Mouse (Mus musculus) CH12.LX (cell line): ENCODE results near the gene Cit.

Source experiments
- CHD2 ChIP-seq: IDR thresholded peaks from 2 replicates; pipeline ENCODE4 v1.6.1; 2011; ENCODE audit warnings: low read length, improper control_type of control experiment
- CTCF ChIP-seq, 2 experiments: IDR thresholded peaks in 1 of 2; conservative IDR thresholded peaks in 1 of 2; 2 replicates each; pipeline ENCODE4 v1.5.1; 2011 to 2012; ENCODE audit warnings: low read depth in 2 of 2, low read length in 2 of 2, improper control_type of control experiment in 1 of 2, inconsistent platforms in 1 of 2, mild to moderate bottlenecking in 1 of 2, moderate library complexity in 1 of 2
- EP300 ChIP-seq: IDR thresholded peaks from 2 replicates; pipeline ENCODE4 v1.6.1; 2011; ENCODE audit warnings: low read length, improper control_type of control experiment
- ETS1 ChIP-seq: conservative IDR thresholded peaks from 2 replicates; pipeline ENCODE4 v1.6.1; 2012; ENCODE audit warnings: low read depth, mild to moderate bottlenecking, inconsistent platforms, low read length, improper control_type of control experiment, moderate library complexity
- MAFK ChIP-seq: IDR thresholded peaks from 2 replicates; pipeline ENCODE4 v1.6.1; 2011; ENCODE audit warnings: low read length, improper control_type of control experiment; ENCODE audit not compliant: insufficient replicate concordance
- NRF1 ChIP-seq: IDR thresholded peaks from 2 replicates; pipeline ENCODE4 v1.6.1; 2014; ENCODE audit warnings: low read depth, mild to moderate bottlenecking, inconsistent platforms, low read length, improper control_type of control experiment, moderate library complexity
- PAX5 ChIP-seq: IDR thresholded peaks from 2 replicates; pipeline ENCODE4 v1.6.1; 2012; ENCODE audit warnings: low read length, inconsistent platforms, mixed read lengths
- POLR2A ChIP-seq: IDR thresholded peaks from 2 replicates; pipeline ENCODE4 v1.6.1; 2011; ENCODE audit warnings: low read depth, mild to moderate bottlenecking, improper control_type of control experiment, low read length
- POLR2AphosphoS2 ChIP-seq: IDR thresholded peaks from 2 replicates; pipeline ENCODE4 v1.6.1; 2011; ENCODE audit warnings: low read depth, low read length, improper control_type of control experiment
- SMC3 ChIP-seq: IDR thresholded peaks from 2 replicates; pipeline ENCODE4 v1.6.1; 2011; ENCODE audit warnings: low read depth, low read length, improper control_type of control experiment
- USF1 ChIP-seq: IDR thresholded peaks from 2 replicates; pipeline ENCODE4 v1.6.1; 2014; ENCODE audit warnings: low read depth, mild to moderate bottlenecking, inconsistent platforms, low read length, improper control_type of control experiment
- USF2 ChIP-seq: conservative IDR thresholded peaks from 2 replicates; pipeline ENCODE4 v1.6.1; 2011; ENCODE audit warnings: low read depth, low read length, improper control_type of control experiment

- TF ChIP-seq MAFK (no peak), POLR2A (no peak), POLR2AphosphoS2 (no peak), USF2 (no peak), USF1 (no peak), NRF1 (no peak), EP300 (no peak), CHD2 (no peak), CTCF (conservative IDR thresholded peaks at IDR 0.05 in 1 of 2, IDR thresholded peaks at IDR 0.05 in 1 of 2; ENCODE audit: low read depth in 2 of 2, low read length in 2 of 2) (no peak), PAX5 (no peak), ETS1 (no peak), SMC3 (no peak)
These were observed 113.3 kb downstream of the Cit start for GRCm38 (mm10) chr5:115958344-115958743.
